Mouse (Mus musculus): ENCODE results near the gene Ndufaf3.
A peak's percentile ranks its signal among the peaks of the same experiment; 100 is the strongest.
"Not testable (repeated sequence)": the region's sequence is repeated elsewhere in the genome, so short reads cannot be mapped to it uniquely, and the experiment has no call there.

The Ndufaf3 gene

DNA sequence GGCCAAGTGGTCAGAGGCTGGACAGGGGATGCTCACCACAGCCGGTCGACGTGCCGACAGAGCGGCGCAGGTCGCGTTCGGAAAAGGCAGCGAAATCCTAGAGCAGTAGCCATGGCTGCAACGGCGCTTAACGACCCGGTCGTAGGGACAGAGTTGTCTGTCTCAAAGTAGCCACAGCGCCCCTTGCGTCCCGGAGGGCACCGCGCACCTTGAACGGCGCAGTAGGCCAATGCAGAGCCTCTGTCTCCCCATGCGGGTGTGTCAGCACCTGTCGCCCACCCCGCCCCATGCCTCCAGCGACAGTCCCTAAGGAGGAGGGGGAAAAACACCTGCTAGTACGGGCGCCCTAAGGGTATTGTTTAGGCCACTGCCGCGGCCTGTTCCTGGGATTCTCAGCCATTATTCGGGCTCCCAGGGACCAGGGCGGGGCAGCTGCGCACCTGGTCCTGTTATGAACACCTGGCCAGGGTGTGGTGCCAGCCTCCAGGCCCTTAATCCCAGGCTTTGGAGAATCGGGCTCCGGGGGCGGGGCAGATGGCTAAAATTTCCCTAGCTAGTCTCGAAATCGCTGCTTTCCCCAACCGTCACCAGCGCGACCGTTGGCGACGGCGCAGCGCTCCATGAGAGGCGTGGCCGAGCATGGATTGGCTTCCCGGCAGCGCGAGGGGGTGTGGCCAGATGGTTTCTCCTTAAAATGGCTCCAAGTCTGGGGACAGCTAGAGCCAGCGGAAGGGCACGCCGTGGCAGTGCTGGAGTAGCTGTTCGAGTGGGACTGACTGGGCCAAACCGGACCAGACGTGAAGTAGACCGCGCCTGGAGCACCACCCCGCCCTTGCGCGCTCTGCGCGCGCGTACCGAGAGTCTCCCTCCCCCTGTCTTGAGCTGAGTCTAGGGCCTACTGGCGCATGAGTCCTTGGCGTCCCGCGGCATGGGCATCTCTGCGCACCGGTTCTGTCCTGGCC, at the start of gene Ndufaf3:
Ndufaf3 (minus strand) TSS at position 620 of the 962 bp plus-strand sequence.
- peak; percentile 93 for DNase-seq (ENCODE audit: low spot score)

DNA sequence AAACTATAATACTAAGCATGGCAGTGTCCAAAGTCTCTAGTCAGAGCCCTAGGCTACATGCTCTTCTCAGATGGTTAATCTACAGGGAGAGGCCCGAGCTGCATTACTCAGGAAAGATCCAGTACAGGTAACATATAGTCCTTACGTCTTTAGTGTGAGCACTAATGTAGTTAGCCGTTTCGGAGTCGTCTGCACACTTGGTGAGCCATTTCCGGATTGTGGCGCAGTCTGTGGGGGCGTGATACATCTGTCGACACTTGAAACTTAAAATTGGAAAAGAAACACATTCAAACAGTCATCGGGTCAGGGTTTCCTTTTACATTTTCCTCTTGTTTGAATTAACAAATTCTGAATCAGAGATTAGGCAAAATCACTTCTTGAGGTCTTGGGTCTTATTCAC, 44.3 kb upstream of the Ndufaf3 start:
- no peak for DNase-seq (ENCODE audit: low spot score)

DNA sequence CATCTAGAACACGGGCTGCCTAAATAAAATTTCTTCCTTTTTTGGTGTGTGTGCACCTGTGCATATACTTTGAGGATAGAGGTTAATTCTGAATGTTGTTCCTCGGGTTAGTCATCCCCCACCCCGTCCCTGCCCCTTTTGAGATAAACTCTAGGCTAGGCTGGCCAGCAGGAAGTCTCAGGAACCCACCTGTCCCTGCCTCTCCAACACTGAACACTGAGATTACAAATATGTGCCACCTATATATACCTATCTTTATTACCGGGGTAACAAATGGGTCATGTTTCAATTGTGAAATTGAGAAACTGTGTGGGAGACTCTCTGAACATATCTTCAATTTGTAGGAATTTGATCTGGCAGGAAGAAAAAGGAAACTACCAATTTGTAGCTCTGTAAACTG, 41.7 kb upstream of the Ndufaf3 start:
- DNase-seq (ENCODE audit: low spot score): no peak

- DNase-seq (ENCODE audit: low spot score): not testable (repeated sequence)
Observed at GRCm38 (mm10) chr9:108607929-108608328, 40.7 kb upstream of the Ndufaf3 start.

- DNase-seq (ENCODE audit: low spot score): no peak
Observed at GRCm38 (mm10) chr9:108601986-108602385, 34.8 kb upstream of the Ndufaf3 start.

DNA sequence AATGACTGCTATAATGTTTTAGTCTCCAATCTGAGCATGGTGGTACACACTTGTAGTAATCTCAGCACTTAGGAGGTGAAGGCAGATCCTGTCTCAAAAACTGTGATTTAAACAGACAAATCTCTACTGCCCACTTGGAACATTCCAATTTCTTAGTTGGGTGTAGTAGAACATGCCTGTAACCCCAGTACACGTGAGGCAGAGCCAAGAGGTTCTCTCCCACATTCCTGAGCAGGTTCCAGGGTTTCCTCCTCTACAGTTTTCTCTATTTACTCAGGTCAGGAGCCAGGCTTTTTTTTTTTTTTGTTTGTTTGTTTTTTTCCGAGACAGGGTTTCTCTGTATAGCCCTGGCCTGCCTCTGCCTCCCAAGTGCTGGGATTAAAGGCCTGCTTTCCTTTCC, 32.8 kb upstream of the Ndufaf3 start:
- DNase-seq (ENCODE audit: low spot score): no peak

- no peak for DNase-seq (ENCODE audit: low spot score)
Observed at GRCm38 (mm10) chr9:108599021-108599566, 31.9 kb upstream of the Ndufaf3 start.

- DNase-seq (ENCODE audit: low spot score): no peak
Observed at GRCm38 (mm10) chr9:108596998-108597764, 29.9 kb upstream of the Ndufaf3 start, which contains the start of gene P4htm. Gene P4htm, minus strand, starts transcription at chr9:108597667.

DNA sequence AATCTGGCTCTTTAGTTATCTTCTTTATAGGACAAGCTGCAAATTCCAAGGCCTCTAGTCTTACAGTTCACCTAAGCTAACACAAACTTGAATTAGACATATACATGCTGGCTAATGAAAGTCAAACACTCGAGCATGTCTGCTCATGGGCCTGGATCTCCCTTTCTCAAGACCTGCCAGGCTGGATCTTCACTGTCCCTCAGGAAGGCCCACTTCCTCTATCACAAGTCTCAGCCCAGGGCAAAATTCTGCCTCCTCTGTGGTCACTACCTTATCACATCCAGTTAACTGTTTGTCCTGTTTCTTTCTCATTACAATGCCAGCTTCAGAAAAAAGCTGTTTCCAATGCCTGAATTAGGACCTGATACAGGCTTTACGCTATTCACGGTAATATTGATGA, 27.1 kb upstream of the Ndufaf3 start:
- DNase-seq (ENCODE audit: low spot score): no peak

GRCm38 (mm10) chr9:108591462-108591861, 24.2 kb upstream of the Ndufaf3 start:
- no peak for DNase-seq (ENCODE audit: low spot score)

DNA sequence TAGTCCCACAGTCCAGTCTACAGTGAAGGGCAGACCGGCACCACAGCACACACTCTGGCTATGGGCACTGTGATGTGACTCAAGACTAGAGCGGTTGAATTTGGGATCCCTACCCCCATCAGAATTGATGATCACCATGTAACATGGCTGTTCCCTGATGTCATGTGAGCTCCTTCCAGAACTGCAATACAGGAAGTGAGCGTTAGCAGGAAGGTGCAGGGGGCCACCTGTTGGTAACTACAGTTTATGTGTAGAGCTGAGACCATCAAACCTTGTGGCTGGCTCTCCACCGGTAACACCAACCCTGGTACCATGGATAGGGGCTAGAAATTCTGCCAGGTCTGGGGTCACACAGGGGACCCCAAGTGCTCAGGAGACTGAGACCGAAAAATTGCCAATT, 22.0 kb upstream of the Ndufaf3 start:
- DNase-seq (ENCODE audit: low spot score): no peak

- DNase-seq (ENCODE audit: low spot score): no peak
Observed at GRCm38 (mm10) chr9:108587571-108588180, 20.4 kb upstream of the Ndufaf3 start.

DNA sequence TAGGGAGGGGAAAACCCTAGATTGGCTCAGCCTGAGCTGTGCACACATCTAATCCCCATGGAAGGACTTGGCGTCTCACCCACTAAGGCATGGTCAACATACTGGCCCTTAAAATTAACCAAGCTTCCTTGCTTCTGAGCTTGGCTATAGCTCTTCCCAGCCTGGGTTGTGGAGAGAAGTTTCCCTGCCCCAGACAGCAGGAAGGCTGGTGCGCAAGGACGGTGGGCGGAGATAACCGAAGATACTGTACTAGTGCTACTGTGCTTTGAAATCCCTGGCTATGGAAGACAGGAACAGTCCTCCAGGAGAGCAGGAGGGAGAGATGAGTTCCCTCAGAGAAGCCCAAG, 12.1 kb upstream of the Ndufaf3 start:
- no peak for DNase-seq (ENCODE audit: low spot score)

DNA sequence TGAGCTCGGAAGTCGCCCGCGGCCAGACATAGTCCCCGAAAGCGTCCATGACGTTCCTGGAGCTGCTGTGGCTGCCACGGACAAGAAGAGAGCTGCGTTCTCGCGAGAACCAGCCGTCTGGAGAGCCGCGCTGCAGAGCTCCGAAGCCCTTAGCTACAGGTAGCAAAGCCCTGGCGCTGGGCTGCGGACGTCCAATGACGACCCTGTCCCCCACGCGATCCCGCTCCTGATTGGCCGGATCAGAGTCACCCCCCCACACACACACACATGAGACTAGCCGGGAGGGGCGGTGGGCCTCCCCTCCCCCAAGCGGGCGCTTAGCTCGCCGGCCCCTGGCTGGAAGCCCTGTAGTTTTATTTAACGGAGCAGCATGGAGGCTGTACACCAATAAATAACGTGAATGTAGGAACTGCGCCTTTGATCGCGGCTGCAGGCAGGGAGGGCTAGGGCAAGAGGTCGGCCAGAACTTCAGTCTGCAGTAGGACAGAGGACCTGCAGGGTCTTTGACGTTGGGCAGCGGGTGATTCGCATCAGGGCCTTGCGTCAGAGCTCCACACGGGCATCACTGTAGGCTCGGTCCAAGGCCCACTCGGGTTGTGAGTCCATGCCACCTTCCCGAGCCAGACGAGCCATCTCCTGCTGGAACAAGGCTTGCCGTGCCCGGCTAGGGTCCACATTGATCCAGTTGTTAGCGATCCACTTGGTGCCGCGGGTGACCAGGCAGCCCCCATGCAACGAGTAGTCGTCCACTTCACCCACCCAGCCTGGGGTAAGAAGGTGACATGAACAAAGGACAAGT, 11.5 kb upstream of the Ndufaf3 start, which contains the start of gene Wdr6:
Wdr6 (minus strand) TSS at position 195 of the 799 bp plus-strand sequence.
- DNase-seq (ENCODE audit: low spot score): peak; percentile 74

- DNase-seq (ENCODE audit: low spot score): no peak
Observed at GRCm38 (mm10) chr9:108577934-108578544, 10.8 kb upstream of the Ndufaf3 start.

GRCm38 (mm10) chr9:108577025-108577424, 9.8 kb upstream of the Ndufaf3 start:
- no peak for DNase-seq (ENCODE audit: low spot score)

DNA sequence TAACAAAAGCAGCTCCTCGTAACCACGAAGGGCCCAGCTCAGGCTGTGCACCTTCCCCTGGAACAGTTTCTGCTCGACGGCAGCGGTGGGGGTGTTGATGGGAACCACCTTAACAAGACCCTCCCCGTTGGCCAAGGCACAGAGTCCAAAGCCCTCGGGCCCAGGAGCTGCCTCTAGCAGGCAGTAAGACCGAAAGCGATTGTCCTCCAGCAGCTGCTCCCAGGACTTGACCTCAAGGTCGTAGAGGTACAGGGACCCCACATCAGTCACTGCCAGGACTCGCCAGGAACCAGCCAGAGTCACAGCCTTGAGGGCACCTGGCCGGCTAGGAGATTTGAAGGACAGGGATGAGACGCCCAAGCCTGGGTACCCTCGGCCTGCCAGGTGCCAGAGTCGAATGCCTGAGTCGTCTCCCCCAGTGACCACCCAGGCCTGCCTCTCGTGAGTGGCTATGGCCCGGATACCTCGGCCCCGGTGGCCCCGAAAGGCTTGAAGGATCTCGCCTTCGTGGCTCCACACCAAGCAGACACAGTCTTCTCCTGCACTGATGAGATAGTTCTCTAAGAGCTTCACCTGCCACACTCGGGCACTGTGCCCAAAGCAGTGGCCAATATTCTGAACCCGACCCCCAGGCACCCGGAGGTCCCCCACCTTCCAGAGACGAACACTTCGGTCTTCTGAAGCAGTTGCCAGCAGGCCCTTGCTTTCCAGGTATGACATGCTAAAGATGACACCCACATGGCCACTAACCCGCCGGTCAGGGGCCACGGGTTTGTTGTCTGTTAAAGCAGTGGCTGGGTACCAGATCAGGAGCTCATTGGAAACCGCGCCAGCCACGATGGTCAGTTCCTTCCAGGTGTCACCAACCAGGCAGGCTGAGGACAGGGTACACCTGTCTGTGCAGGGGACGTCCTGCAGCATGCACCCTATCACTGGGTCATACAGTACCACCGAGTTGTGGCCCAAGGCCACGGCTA, 8.4 kb upstream of the Ndufaf3 start:
- no peak for DNase-seq (ENCODE audit: low spot score)

- DNase-seq (ENCODE audit: low spot score): no peak
Observed at GRCm38 (mm10) chr9:108574921-108575320, 7.7 kb upstream of the Ndufaf3 start.

Data from spleen, adult 12 weeks (tissue).